Mouse (Mus musculus) heart, adult 18-20 months (tissue): ENCODE results near the gene Cntnap5a. TPM values are rescaled to one million over a fixed set of nuclear protein-coding genes. Genes with fewer than 3 reads are reported as not detected.

Source experiments
- DNase-seq, 2 experiments: peaks; one replicate each; pipeline ENCODE4 v3.0.0; 2021 to 2022; ENCODE audit warnings: mixed read lengths in 1 of 2
- long read RNA-seq, 2 experiments: library from polyadenylated mRNA; stranded (forward); transcript quantifications; one replicate each; pipeline ENCODE4 v2.0.0; 2021
- total RNA-seq, 2 experiments: library from RNA; stranded (reverse); gene quantifications; 2 replicates each; pipeline ENCODE4 v1.2.3; 2021

Gene Cntnap5a
- under 1 TPM in 1 of 2 experiments, not detected in 1; 0.02 TPM for total RNA-seq
- long read RNA-seq, experiment 1: 0 reads
- long read RNA-seq, experiment 2: 0 reads

GRCm38 (mm10) chr1:115684518-115685368 lies at the start of gene Cntnap5a:
TSS of gene Cntnap5a (plus strand) at chr1:115684756.
- peak in 1 of 2 experiments; percentile 26 for DNase-seq

GRCm38 (mm10) chr1:115646921-115647320 lies 37.6 kb upstream of the Cntnap5a start:
- no peak for DNase-seq

DNA sequence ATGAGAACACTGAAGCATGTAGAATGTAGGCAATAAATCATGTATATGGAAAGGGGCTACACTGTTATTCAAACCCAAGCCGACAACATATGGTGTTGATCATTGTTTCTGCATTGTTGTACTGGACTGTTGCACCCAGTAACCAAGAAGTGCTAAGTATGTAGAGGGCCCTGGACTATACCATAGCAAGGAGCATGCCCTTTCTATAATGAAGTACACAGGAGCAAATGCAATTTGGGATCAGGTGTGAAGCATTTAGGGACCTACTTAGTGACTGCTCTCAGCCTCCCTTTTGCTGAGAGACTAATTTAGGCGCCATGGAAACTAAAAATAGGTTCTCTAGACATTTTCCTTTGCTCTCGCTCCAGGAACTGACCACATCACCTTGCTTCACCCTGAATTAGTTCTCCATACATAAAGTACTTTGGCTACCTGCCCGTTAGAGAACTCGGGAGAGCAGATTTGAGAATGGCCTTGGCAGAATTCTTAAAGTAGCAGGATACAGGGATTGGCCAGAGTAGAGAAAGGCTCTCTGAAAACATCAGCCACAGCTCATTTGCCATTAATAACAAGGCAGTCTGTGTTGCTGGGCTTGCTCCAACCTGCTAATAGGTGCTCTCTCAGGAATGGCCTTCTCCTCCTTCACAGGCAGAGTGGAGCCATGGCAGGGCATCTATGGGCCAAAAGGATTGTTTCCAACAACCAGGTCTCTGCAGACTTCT lies 26.1 kb upstream of the Cntnap5a start:
- DNase-seq: peak; percentile 1 to 8

DNA sequence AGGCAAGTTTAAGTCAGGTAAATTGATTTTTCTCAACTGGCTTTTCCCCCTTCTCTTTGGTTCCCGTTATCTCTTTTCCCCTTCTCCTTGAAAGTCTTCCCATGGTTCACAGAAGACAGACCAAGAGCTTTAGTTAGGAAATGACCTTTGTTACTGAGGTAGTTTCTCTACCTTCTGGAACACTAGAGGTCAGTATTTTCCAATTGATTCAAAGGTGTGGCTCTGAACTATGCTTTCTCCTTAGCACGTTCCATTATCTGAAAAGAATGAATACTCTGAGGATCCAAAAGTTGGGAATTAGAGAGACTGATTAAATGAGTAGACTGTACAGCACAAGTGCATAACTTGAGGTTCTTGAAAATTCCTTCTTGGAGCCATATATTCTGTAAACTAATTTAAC lies 1.9 kb downstream of the Cntnap5a start:
- no peak for DNase-seq

GRCm38 (mm10) chr1:115699798-115700197 lies 15.2 kb downstream of the Cntnap5a start:
- no peak for DNase-seq

- no peak for DNase-seq
Measured at GRCm38 (mm10) chr1:115742556-115742955, 58.0 kb downstream of the Cntnap5a start.

GRCm38 (mm10) chr1:115745569-115745968 lies 61.0 kb downstream of the Cntnap5a start:
- no peak for DNase-seq

DNA sequence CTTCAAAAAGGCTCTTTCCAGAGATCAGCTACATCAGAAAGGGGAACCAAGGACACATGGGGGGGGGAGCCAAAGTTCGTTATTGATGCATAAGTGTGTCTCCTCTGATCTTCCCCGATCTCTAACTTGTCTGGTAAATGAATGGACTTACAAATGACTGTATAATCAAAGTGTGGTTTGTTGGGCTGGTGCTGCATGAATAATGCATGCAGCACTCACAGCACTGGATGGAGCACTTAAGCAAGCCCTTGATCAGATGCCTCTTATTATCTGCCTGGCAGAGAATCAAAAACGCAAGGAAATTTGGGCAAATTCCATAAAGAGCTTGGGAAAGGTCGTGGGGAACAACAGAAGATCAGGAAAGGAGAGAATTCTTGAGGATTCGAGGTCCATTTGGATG lies 100.2 kb downstream of the Cntnap5a start:
- DNase-seq: no peak

DNA sequence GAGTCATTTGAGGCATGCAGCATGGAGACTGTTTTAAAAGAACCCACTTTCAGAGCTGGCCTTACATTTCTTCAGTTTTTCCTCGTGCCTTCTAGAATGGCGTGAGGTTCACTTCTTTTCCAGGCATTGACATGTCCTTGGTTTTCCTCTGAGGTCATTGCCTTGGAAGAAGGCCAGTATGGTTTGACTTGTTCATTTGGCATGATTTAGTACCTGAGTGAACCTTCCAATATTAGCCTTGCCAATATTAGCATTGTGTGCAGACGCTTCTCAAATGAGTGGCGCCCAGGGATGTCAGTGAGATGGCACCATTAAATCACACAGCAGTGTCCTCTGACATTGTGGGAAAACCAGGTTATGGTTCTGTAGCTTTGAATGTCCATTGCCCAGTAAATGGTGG lies 158.0 kb downstream of the Cntnap5a start:
- DNase-seq: peak; percentile 2 to 7

DNA sequence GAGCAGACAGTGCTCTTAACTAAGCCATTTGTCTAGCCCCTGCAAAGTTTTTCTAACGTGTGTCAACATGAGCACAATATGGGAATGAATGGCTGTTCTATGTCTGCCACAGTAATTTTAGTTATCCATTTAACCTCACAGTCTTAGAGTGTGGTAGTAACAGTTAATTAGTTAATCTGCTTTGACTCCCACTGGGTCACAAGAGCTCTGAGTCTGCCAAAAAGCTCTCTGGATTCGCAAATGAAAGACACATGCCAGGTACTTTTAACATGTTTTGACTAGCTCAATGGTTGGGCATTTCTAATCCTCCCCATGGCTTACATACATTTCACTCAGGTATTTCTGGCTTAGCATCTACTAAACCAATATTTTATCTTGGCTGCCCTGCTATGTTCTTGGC lies 163.0 kb downstream of the Cntnap5a start:
- DNase-seq: no peak

DNA sequence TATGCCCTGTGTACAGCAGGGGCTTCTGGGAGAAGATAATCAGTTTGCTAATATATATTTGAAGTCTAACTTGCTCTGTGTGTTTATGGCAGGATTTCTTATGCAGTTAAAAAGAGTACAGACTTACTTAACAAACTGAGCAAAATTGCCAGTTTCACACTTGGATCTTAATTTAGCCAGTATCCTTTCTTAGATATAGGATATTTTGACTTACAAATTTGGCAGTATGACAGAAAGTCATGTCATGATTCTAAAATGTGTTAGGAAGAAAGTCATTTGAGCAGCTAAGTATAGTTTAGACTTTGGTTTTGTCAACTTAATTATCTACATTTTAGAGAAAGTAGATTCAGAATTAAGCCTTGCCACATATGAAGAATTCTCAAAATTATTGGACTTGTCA lies 167.7 kb downstream of the Cntnap5a start:
- no peak for DNase-seq

DNA sequence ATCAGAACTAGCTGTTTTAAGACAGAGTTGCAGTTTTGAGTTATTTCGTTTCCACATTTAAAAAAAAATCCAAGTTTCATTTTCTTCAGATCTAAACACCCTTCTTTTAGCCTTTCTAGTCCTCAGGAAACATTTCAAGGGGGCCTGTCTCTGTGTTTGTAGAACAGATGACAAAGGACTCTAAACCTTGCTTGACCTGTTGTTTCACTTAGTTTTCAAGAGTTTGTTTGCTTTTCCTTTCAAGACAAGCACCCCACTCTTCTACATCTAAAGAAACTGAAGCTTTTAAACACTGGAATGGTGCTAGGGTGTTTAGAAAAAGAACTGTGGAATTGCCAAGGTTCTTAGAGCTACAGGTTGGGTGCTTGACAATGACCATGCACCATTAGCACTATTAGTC lies 233.8 kb downstream of the Cntnap5a start:
- no peak for DNase-seq

DNA sequence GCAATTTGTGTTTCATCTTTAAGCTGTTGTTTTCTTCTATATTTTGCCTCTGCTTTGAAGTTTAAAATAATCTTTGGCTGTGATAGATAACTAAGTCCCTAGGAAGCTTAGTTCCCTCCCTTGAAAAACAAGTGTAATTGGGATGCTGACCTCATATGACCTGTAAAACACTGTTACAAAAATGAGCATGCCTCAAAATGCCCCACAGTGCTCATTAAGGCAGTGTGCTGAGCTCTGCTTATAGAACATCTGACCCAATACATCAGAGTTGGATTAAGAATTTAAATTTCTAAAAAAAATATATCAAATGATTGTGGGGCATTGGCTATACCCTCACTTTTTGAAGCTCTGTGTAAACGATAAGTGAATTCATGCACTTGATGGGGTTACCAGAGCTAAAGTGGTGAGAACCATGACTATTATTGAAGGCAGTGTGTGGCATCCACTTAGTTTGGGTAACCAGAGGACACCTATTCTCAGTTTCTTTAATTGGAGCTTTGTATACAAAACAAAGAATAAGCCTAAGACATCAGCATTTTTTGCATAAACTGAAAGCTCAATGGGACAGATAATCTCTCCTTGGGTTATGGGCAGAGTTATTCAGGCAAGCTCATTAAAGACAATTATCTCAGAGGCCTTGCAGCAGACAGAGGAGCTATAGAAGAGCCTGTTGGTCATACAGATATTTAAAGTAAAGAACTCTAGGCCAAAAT lies 241.6 kb downstream of the Cntnap5a start:
- no peak for DNase-seq

DNA sequence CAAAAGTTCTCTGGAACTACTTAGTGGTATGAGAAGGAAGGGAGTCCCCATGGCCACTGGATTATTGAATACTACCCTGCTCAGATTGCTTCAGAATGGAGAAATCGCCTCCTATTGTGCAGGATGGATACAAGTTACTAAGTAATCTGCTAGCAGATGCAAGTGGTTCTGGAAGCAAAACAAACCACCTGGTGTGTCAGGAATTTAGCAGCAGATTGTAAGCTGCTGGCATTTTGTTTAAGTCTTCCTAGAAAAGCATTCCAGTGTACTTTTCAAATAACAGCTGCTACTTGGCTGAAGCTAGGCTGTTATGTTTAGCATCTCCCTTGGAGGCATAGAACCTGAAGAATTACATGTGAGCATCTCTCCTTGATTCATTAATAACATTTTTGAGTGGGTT lies 247.5 kb downstream of the Cntnap5a start:
- DNase-seq: no peak

DNA sequence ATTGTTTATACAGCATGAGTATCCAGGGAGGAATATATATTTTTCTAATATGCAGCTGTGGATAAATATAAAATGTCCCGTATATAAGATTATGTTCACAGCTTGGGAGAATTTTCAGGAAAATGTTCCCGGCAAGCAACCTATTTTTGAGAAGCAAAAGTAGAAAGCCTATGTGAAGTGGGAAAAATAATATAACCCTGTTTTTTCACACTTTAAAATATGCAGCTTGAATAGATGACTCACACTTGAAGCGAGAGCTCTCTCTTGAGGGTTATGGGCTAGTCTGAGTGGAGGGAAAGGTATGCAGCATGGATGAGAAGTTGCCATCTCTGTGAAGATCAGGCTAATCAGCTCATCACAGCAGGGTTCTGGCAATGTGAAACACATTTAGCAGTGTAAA lies 261.3 kb downstream of the Cntnap5a start:
- DNase-seq: no peak

- DNase-seq: no peak
Measured at GRCm38 (mm10) chr1:115956528-115956927, 272.0 kb downstream of the Cntnap5a start.

- DNase-seq: peak; percentile 1 to 7
Measured at GRCm38 (mm10) chr1:115964993-115965575, 280.5 kb downstream of the Cntnap5a start.

DNA sequence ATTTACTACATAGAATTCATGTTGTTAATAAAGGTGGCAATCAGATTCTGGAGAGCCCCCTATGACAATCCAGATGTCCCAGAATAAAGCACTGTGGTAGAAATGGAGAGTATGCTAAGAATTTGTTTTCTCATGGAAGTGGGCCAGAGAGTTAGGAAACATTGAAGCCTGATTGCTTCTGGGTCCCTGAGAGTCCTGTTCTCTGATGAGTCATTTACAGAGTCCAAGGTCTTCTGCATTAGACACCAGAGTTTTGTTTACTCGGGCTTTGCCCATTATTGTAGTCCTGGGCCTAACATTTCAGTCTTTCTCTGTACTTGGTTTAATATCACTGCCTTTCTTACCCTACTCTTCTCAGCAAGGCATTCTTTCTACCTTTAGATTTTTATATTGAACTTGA lies 305.6 kb downstream of the Cntnap5a start:
- DNase-seq: no peak

GRCm38 (mm10) chr1:116015768-116016167 lies 331.2 kb downstream of the Cntnap5a start:
- no peak for DNase-seq

- no peak for DNase-seq
Measured at GRCm38 (mm10) chr1:116029653-116030052, 345.1 kb downstream of the Cntnap5a start.

DNA sequence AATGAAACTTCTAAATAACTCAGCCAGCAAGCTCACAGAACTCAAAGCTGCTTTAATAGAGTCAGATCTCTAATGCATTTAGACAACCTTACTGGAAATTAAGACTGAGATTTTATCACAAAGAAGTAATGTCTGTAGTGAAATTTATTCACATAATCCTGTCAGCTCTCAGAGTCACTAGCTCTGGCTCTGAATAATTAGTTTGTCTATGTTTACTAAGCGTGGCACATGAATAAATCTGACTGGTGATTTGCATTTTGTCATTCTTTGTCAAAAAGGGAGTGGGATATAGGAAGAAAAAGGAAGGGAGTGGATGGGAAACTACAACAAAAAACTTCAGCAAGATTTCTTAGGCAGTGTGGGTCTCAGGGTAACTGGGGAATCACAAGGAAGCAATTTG lies 351.3 kb downstream of the Cntnap5a start:
- DNase-seq: no peak

- no peak for DNase-seq
Measured at GRCm38 (mm10) chr1:116036894-116037293, 352.3 kb downstream of the Cntnap5a start.
